Mouse (Mus musculus): ENCODE results near the gene Ccm2. TPM values are rescaled to one million over a fixed set of nuclear protein-coding genes. Genes with fewer than 3 reads are reported as not detected.
A peak's percentile ranks its signal among the peaks of the same experiment; 100 is the strongest.

Gene Ccm2
- polyA plus RNA-seq, 1 experiment from 2014 or later = 81.6 TPM

DNA sequence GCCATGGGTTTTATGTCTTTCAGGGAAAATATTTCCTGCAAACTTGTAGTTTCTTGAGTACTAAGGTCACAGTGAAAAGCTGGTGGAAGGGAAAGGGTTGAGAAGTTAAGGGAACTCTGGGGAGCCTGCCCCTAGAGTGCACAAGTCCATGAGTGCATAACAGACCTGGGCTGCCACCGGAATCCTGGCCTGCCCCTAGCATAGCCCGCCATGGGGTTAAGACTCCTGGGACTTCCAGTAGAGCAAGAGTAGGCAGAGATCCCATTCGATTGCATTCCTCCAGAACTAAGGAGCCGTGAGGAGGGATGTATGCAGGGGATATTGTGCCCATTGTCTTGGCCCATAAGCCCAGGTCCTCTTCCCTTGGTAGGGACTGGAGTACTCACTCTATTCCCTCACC lies 14.8 kb downstream of the Ccm2 start:
- Histone ChIP-seq H3K9ac (replicated peaks; ENCODE audit: low read length) (no peak overlapping the region), H3K36me3 (replicated peaks; ENCODE audit: control insufficient read depth, insufficient read depth, low read depth, low read length) (no peaks in the 10 kb centered on the region; the same call in 1 of the 2 replicates), H3K27ac (replicated peaks; ENCODE audit: low read depth, low read length) (no peak overlapping the region), H3K4me3 (ENCODE audit: low read depth, low read length) (no peak overlapping the region), H3K4me1 (ENCODE audit: control insufficient read depth, insufficient read depth, low read length) (no peaks in the 10 kb centered on the region), H3K27me3 (ENCODE audit: control insufficient read depth, insufficient read depth, low read length) (no peaks in the 10 kb centered on the region), H3K9me3 (replicated peaks; ENCODE audit: control insufficient read depth, low read length) (no peaks in the 10 kb centered on the region), H3K4me2 (ENCODE audit: low read depth, low read length) (no peak overlapping the region)
- ATAC-seq (replicated peaks; ENCODE audit: insufficient number of reproducible peaks, low FRiP score, low TSS enrichment, low read depth) (no peak), DNase-seq (ENCODE audit: low spot score) (no peak)
- WGBS = 90% methylated on average over 4 of the region's 4 CpGs

DNA sequence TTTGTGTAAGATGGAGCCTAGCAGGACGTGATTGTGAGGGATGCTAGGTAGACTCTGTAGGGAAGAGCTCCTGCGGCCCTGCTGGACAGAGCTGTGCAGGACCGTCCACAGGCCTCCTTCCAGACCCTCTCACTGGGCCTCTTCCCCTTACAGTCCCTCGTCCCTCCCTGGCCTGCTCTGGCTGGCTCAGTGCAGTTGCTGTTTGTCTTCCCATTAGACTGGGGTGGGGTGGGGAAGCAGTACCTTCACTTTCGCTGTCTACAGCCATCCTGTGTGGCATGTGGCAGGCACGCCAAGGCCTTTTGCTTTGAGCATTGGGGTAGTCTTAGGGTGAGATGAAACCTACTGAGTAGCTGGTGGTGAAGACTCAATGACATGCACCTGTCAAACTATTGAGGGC lies 15.7 kb downstream of the Ccm2 start:
- ATAC-seq (replicated peaks; ENCODE audit: insufficient number of reproducible peaks, low FRiP score, low TSS enrichment, low read depth) (no peak), DNase-seq (ENCODE audit: low spot score) (no peak)
- Histone ChIP-seq H3K4me1 (ENCODE audit: control insufficient read depth, insufficient read depth, low read length) (no peaks in the 10 kb centered on the region), H3K4me3 (ENCODE audit: low read depth, low read length) (no peak overlapping the region), H3K4me2 (ENCODE audit: low read depth, low read length) (no peak overlapping the region), H3K27ac (replicated peaks; ENCODE audit: low read depth, low read length) (no peak overlapping the region), H3K9ac (replicated peaks; ENCODE audit: low read length) (no peak overlapping the region), H3K9me3 (replicated peaks; ENCODE audit: control insufficient read depth, low read length) (no peaks in the 10 kb centered on the region), H3K27me3 (ENCODE audit: control insufficient read depth, insufficient read depth, low read length) (no peaks in the 10 kb centered on the region), H3K36me3 (replicated peaks; ENCODE audit: control insufficient read depth, insufficient read depth, low read depth, low read length) (no peaks in the 10 kb centered on the region; the same call in 1 of the 2 replicates)
- 87% methylated on average over 6 of the region's 6 CpGs for whole genome bisulfite sequencing

DNA sequence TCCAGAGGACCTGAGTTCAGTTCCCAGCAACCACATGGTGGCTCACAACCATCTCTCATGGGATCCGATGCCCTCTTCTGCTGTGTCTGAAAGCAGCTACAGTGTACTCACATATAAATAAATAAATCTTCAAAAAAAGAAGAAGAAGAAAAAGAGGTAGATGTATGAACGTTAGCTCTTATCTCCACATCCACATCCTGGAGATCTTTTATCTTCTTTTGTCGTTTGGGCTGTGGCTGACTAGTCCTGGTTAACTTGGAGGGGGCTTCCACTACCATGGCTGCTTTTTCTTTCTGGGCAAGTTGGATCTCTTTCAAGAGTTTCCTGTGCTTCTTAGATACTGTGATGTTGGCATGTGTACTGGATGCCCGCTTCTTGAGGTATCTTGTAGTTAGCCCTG lies 16.5 kb downstream of the Ccm2 start:
- DNase-seq (ENCODE audit: low spot score) (no peak), ATAC-seq (replicated peaks; ENCODE audit: insufficient number of reproducible peaks, low FRiP score, low TSS enrichment, low read depth) (no peak)
- H3K4me1 ChIP-seq (ENCODE audit: control insufficient read depth, insufficient read depth, low read length) = no peaks in the 10 kb centered on the region
- whole genome bisulfite sequencing = 96% methylated on average over 4 of the region's 4 CpGs
- H3K9me3 ChIP-seq (replicated peaks; ENCODE audit: control insufficient read depth, low read length) = no peaks in the 10 kb centered on the region
- no peak overlapping the region for H3K4me3 ChIP-seq (ENCODE audit: low read depth, low read length)
- no peak overlapping the region for H3K27ac ChIP-seq (replicated peaks; ENCODE audit: low read depth, low read length)
- H3K4me2 ChIP-seq (ENCODE audit: low read depth, low read length) = no peak overlapping the region
- no peak overlapping the region for H3K9ac ChIP-seq (replicated peaks; ENCODE audit: low read length)
- no peaks in the 10 kb centered on the region for H3K27me3 ChIP-seq (ENCODE audit: control insufficient read depth, insufficient read depth, low read length)
- no peaks in the 10 kb centered on the region; the same call in 1 of the 2 replicates for H3K36me3 ChIP-seq (replicated peaks; ENCODE audit: control insufficient read depth, insufficient read depth, low read depth, low read length)

DNA sequence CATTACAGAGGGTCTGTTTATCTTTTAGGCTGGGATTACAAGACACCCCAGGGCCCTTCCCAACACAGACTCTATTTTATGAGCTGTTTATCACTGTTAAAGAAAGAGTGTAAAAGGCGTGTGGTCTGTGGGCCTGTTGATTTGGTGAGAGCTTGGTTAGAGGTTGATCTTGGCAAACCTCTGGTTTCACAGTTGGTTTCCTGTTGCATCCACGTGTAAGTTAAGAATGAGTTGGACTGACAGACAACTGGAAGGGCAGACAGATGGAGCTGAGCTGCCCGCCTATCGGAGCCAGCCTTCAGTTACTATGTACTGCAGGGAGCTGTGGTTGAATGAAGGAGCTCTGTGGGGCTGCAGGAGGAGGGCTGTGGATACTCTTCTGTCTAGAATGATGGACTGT lies 19.8 kb downstream of the Ccm2 start:
- DNase-seq (ENCODE audit: low spot score) = no peak
- Histone ChIP-seq H3K27me3 (ENCODE audit: control insufficient read depth, insufficient read depth, low read length) (no peaks in the 10 kb centered on the region), H3K36me3 (replicated peaks; ENCODE audit: control insufficient read depth, insufficient read depth, low read depth, low read length) (no peaks in the 10 kb centered on the region; the same call in 1 of the 2 replicates), H3K4me2 (ENCODE audit: low read depth, low read length) (no peak overlapping the region), H3K27ac (replicated peaks; ENCODE audit: low read depth, low read length) (no peak overlapping the region), H3K9ac (replicated peaks; ENCODE audit: low read length) (no peak overlapping the region), H3K4me1 (ENCODE audit: control insufficient read depth, insufficient read depth, low read length) (no peaks in the 10 kb centered on the region), H3K9me3 (replicated peaks; ENCODE audit: control insufficient read depth, low read length) (no peaks in the 10 kb centered on the region), H3K4me3 (ENCODE audit: low read depth, low read length) (no peak overlapping the region)
- ATAC-seq (replicated peaks; ENCODE audit: insufficient number of reproducible peaks, low FRiP score, low TSS enrichment, low read depth) = no peak
- 84% methylated on average over 4 of the region's 4 CpGs for WGBS

DNA sequence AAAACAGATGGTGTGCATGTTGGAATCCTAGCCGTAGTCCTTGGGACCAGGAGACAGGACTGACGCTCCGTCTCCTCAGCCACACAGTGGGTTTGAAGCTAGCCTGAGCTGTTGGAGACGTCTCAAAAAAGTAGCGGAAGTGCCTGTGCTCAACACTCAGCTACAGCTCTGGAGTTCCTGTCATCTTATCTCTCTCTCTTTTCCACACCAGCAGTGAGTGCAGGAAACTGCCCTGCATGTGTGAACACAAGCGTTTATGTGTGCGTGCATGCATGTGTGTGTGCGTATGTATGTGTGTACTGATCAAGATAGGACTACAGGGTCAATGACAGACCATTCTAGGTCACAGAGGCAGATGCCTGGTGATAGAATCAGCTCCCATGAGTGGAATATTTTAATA lies 21.3 kb downstream of the Ccm2 start:
- Histone ChIP-seq H3K4me2 (ENCODE audit: low read depth, low read length) (no peak overlapping the region), H3K4me3 (ENCODE audit: low read depth, low read length) (no peak overlapping the region), H3K27ac (replicated peaks; ENCODE audit: low read depth, low read length) (no peak overlapping the region), H3K36me3 (replicated peaks; ENCODE audit: control insufficient read depth, insufficient read depth, low read depth, low read length) (no peaks in the 10 kb centered on the region; the same call in 1 of the 2 replicates), H3K27me3 (ENCODE audit: control insufficient read depth, insufficient read depth, low read length) (no peaks in the 10 kb centered on the region), H3K9me3 (replicated peaks; ENCODE audit: control insufficient read depth, low read length) (no peaks in the 10 kb centered on the region), H3K9ac (replicated peaks; ENCODE audit: low read length) (no peak overlapping the region), H3K4me1 (ENCODE audit: control insufficient read depth, insufficient read depth, low read length) (no peaks in the 10 kb centered on the region)
- WGBS = 87% methylated on average over 8 of the region's 8 CpGs
- no peak for ATAC-seq (replicated peaks; ENCODE audit: insufficient number of reproducible peaks, low FRiP score, low TSS enrichment, low read depth)
- no peak for DNase-seq (ENCODE audit: low spot score)

DNA sequence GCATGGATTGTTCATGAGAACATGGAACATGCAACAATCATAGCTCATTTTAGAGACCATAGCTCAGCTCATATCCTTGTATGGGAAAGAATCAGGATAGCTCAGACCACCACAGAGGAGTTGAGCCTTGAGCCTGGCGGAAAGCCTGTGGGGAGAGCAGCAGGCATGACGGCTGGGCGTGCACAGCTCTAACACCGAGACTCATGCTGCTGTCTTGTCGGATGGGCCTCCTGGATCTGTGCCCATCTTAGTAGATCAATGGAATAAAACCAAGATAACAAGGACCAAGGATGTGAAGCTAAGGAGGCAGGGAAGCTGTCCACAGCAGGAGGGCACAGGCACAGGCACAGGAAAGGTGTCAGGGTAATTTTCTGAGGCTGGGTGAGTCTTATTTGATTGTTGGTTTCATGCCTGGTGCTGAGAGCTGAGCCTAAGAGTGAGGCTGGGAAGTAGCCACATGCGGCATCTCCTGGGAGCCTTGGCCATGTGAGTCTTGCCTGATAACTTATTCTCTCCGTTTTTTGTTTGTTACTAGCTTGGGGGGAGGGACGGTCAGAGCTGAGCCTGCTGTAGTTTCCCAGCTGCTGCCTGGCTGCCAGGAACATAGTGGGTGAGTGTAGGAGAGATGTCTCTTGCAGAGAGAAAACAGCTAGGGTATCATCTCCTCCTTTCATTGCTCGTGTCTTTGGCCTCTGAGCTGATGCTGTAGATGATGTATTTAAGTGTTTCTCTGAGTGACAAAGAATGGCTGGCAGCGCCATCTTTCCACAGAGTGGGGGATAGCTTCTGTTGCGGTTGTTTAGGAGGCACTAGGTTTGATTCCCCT lies 22.1 kb downstream of the Ccm2 start:
- no peaks in the 10 kb centered on the region for H3K9me3 ChIP-seq (replicated peaks; ENCODE audit: control insufficient read depth, low read length)
- no peaks in the 10 kb centered on the region for H3K4me1 ChIP-seq (ENCODE audit: control insufficient read depth, insufficient read depth, low read length)
- H3K27me3 ChIP-seq (ENCODE audit: control insufficient read depth, insufficient read depth, low read length) = no peaks in the 10 kb centered on the region
- H3K36me3 ChIP-seq (replicated peaks; ENCODE audit: control insufficient read depth, insufficient read depth, low read depth, low read length) = no peaks in the 10 kb centered on the region
- H3K9ac ChIP-seq (replicated peaks; ENCODE audit: low read length) = no peak overlapping the region; the same call in 1 of the 2 replicates
- 68% methylated on average over 11 of the region's 11 CpGs for WGBS
- ATAC-seq (replicated peaks; ENCODE audit: insufficient number of reproducible peaks, low FRiP score, low TSS enrichment, low read depth) (0 out of 2 replicates have a peak, but pooled peaks have one; percentile 16), DNase-seq (ENCODE audit: low spot score) (no peak)
- no peak overlapping the region for H3K4me3 ChIP-seq (ENCODE audit: low read depth, low read length)
- H3K27ac ChIP-seq (replicated peaks; ENCODE audit: low read depth, low read length) = 0 out of 2 replicates have a peak overlapping the region, but pooled peaks have one; percentile 0
- H3K4me2 ChIP-seq (ENCODE audit: low read depth, low read length) = no peak overlapping the region

DNA sequence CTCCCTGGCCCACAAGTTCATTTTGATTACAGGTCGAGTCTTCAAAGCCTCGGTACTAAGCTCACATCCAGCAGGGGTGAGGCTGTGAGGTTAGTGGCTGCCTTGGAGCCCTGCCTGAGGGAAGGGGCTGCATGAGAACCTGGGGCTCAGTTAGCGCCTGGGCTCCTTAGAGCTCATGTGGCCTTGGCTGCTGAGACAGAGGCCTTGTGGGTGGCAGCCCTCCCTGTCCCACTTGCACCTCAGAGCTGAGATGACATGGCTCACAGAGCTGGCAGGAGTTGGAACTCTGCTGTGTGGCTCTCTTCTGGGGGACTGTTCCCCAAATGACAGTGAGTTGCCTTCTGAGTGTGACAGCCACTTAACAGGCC lies 22.7 kb downstream of the Ccm2 start:
- H3K4me2 ChIP-seq (ENCODE audit: low read depth, low read length) = no peak overlapping the region
- no peaks in the 10 kb centered on the region for H3K36me3 ChIP-seq (replicated peaks; ENCODE audit: control insufficient read depth, insufficient read depth, low read depth, low read length)
- H3K9me3 ChIP-seq (replicated peaks; ENCODE audit: control insufficient read depth, low read length) = no peaks in the 10 kb centered on the region
- H3K27me3 ChIP-seq (ENCODE audit: control insufficient read depth, insufficient read depth, low read length) = no peaks in the 10 kb centered on the region
- H3K4me3 ChIP-seq (ENCODE audit: low read depth, low read length) = no peak overlapping the region
- H3K9ac ChIP-seq (replicated peaks; ENCODE audit: low read length) = no peak overlapping the region
- WGBS = 54% methylated on average over 3 of the region's 3 CpGs
- no peak for ATAC-seq (replicated peaks; ENCODE audit: insufficient number of reproducible peaks, low FRiP score, low TSS enrichment, low read depth)
- no peak for DNase-seq (ENCODE audit: low spot score)
- H3K4me1 ChIP-seq (ENCODE audit: control insufficient read depth, insufficient read depth, low read length) = no peaks in the 10 kb centered on the region
- H3K27ac ChIP-seq (replicated peaks; ENCODE audit: low read depth, low read length) = 0 out of 2 replicates have a peak overlapping the region, but pooled peaks have one; percentile 0

DNA sequence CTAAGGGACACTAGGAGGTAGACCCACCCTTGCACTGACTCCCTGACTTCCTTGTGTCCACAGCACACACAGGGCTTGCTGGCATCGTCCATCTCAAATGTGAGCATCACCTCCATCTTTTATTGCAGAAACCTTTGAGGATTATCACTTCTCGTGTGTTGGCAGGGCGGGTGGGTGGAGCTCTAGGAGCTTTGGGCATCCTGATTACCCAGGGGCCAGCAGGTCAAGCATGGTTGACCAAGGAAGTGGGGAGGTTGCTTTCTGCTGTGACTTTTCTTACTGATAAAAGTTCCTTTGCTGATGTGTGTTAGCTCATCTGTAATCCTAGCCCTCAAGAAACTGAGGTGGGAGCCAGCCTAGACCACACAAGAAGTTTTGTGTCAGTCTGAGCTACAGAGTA lies 29.5 kb downstream of the Ccm2 start:
- H3K9me3 ChIP-seq (replicated peaks; ENCODE audit: control insufficient read depth, low read length) = no peaks in the 10 kb centered on the region
- no peaks in the 10 kb centered on the region; the same call in 1 of the 2 replicates for H3K36me3 ChIP-seq (replicated peaks; ENCODE audit: control insufficient read depth, insufficient read depth, low read depth, low read length)

More for the DNA sequence above, 29.5 kb downstream of the Ccm2 start:
- Histone ChIP-seq H3K4me3 (ENCODE audit: low read depth, low read length) (no peak overlapping the region), H3K27ac (replicated peaks; ENCODE audit: low read depth, low read length) (no peak overlapping the region), H3K4me1 (ENCODE audit: control insufficient read depth, insufficient read depth, low read length) (no peaks in the 10 kb centered on the region), H3K9ac (replicated peaks; ENCODE audit: low read length) (no peak overlapping the region), H3K27me3 (ENCODE audit: control insufficient read depth, insufficient read depth, low read length) (no peaks in the 10 kb centered on the region), H3K4me2 (ENCODE audit: low read depth, low read length) (no peak overlapping the region)
- 90% methylated on average over 3 of the region's 3 CpGs for WGBS
- ATAC-seq (replicated peaks; ENCODE audit: insufficient number of reproducible peaks, low FRiP score, low TSS enrichment, low read depth) (no peak), DNase-seq (ENCODE audit: low spot score) (no peak)

All from embryonic facial prominence, embryonic 11.5 days (tissue).